Mouse (Mus musculus): ENCODE data around the gene Sema4a.

DNA sequence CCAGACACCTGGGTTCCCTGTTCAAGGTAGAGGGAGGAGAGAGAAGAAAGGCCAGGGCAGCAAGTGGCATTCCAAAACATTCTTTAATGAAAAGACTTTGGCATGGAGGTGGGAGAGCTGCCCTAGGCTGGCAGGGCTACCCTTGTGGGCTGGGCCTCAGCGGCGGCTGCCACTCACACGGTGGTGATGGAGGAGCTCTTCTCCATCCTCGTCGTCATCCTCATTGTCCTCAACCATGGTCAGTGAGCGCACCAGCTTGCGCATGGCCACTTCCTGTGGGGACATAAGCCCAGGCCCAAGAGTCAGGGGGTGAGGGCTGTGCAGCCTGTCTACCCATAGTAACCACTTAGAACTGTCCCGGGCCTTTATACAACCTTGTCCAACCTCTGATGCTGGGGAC is 22.2 kb upstream of the Sema4a start:
- TF ChIP-seq EP300 (IDR thresholded peaks at IDR 0.05; ENCODE audit: low read depth) (no peak), CTCF (IDR thresholded peaks at IDR 0.05; ENCODE audit: low read depth) (no peak)

Measured in heart, postnatal 0 days (tissue).